Mouse (Mus musculus): Measurements from ENCODE around the gene Gsdma3. TPM values are rescaled to one million over a fixed set of nuclear protein-coding genes. Genes with fewer than 3 reads are reported as not detected.
"Not testable (repeated sequence)": the region's sequence is repeated elsewhere in the genome, so short reads cannot be mapped to it uniquely, and the experiment has no call there.

Gene Gsdma3
- polyA plus RNA-seq, 1 experiment from 2014 or later: not detected

GRCm38 (mm10) chr11:98673136-98673535 is 47.0 kb downstream of the Gsdma3 start:
- not testable (repeated sequence) for H3K9ac ChIP-seq (ENCODE audit: low read length); H3K4me3 ChIP-seq (ENCODE audit: low read length); H3K27ac ChIP-seq (ENCODE audit: low read length); H3K27me3 ChIP-seq (ENCODE audit: control insufficient read depth, insufficient read depth, low read depth, low read length); H3K4me2 ChIP-seq (ENCODE audit: low read depth, low read length); H3K36me3 ChIP-seq (ENCODE audit: control insufficient read depth, insufficient read depth, low read length); H3K4me1 ChIP-seq (replicated peaks; ENCODE audit: control insufficient read depth, insufficient read depth, low read length); H3K9me3 ChIP-seq (ENCODE audit: control insufficient read depth, low read length)
- 7% methylated on average over 6 of the region's 7 CpGs for WGBS
- peak; percentile 75 for ATAC-seq (ENCODE audit: low read depth)

GRCm38 (mm10) chr11:98675829-98676363 is 49.7 kb downstream of the Gsdma3 start:
- H3K27me3 ChIP-seq (ENCODE audit: control insufficient read depth, insufficient read depth, low read depth, low read length): peaks cover 5% of the 10 kb centered on the region
- 29% methylated on average over 7 of the region's 7 CpGs for WGBS
- no peaks in the 10 kb centered on the region for H3K4me1 ChIP-seq (replicated peaks; ENCODE audit: control insufficient read depth, insufficient read depth, low read length)
- no peak overlapping the region for H3K27ac ChIP-seq (ENCODE audit: low read length)
- H3K9me3 ChIP-seq (ENCODE audit: control insufficient read depth, low read length): no peaks in the 10 kb centered on the region
- H3K4me3 ChIP-seq (ENCODE audit: low read length): no peak overlapping the region
- H3K36me3 ChIP-seq (ENCODE audit: control insufficient read depth, insufficient read depth, low read length): no peaks in the 10 kb centered on the region
- H3K9ac ChIP-seq (ENCODE audit: low read length): no peak overlapping the region
- no peak overlapping the region for H3K4me2 ChIP-seq (ENCODE audit: low read depth, low read length)
- ATAC-seq (ENCODE audit: low read depth): no peak

- no peak for ATAC-seq (ENCODE audit: low read depth)
- Histone ChIP-seq H3K4me1 (replicated peaks; ENCODE audit: control insufficient read depth, insufficient read depth, low read length) (peaks cover 12% of the 10 kb centered on the region), H3K36me3 (ENCODE audit: control insufficient read depth, insufficient read depth, low read length) (no peaks in the 10 kb centered on the region), H3K4me2 (ENCODE audit: low read depth, low read length) (no peak overlapping the region), H3K27me3 (ENCODE audit: control insufficient read depth, insufficient read depth, low read depth, low read length) (no peaks in the 10 kb centered on the region), H3K4me3 (ENCODE audit: low read length) (no peak overlapping the region), H3K9me3 (ENCODE audit: control insufficient read depth, low read length) (no peaks in the 10 kb centered on the region), H3K9ac (ENCODE audit: low read length) (no peak overlapping the region), H3K27ac (ENCODE audit: low read length) (no peak overlapping the region)
- whole genome bisulfite sequencing: 90% methylated on average over 1 of the region's 1 CpGs
Measured at GRCm38 (mm10) chr11:98680023-98680422, 53.9 kb downstream of the Gsdma3 start.

GRCm38 (mm10) chr11:98680595-98680994 is 54.4 kb downstream of the Gsdma3 start:
- peaks cover 12% of the 10 kb centered on the region for H3K4me1 ChIP-seq (replicated peaks; ENCODE audit: control insufficient read depth, insufficient read depth, low read length)
- H3K36me3 ChIP-seq (ENCODE audit: control insufficient read depth, insufficient read depth, low read length); H3K9ac ChIP-seq (ENCODE audit: low read length); H3K27ac ChIP-seq (ENCODE audit: low read length); H3K27me3 ChIP-seq (ENCODE audit: control insufficient read depth, insufficient read depth, low read depth, low read length); H3K4me2 ChIP-seq (ENCODE audit: low read depth, low read length); H3K4me3 ChIP-seq (ENCODE audit: low read length); ATAC-seq (ENCODE audit: low read depth); H3K9me3 ChIP-seq (ENCODE audit: control insufficient read depth, low read length): not testable (repeated sequence)
- WGBS: 85% methylated on average over 4 of the region's 4 CpGs

GRCm38 (mm10) chr11:98681186-98681585 is 55.0 kb downstream of the Gsdma3 start:
- H3K9me3 ChIP-seq (ENCODE audit: control insufficient read depth, low read length): no peaks in the 10 kb centered on the region
- no peak overlapping the region for H3K4me3 ChIP-seq (ENCODE audit: low read length)
- peaks cover 12% of the 10 kb centered on the region for H3K4me1 ChIP-seq (replicated peaks; ENCODE audit: control insufficient read depth, insufficient read depth, low read length)
- no peak for ATAC-seq (ENCODE audit: low read depth)
- no peaks in the 10 kb centered on the region for H3K27me3 ChIP-seq (ENCODE audit: control insufficient read depth, insufficient read depth, low read depth, low read length)
- no peak overlapping the region for H3K27ac ChIP-seq (ENCODE audit: low read length)
- H3K4me2 ChIP-seq (ENCODE audit: low read depth, low read length): no peak overlapping the region
- 74% methylated on average over 4 of the region's 4 CpGs for WGBS
- no peak overlapping the region for H3K9ac ChIP-seq (ENCODE audit: low read length)
- H3K36me3 ChIP-seq (ENCODE audit: control insufficient read depth, insufficient read depth, low read length): peaks cover 7% of the 10 kb centered on the region

GRCm38 (mm10) chr11:98681786-98682745 is 55.9 kb downstream of the Gsdma3 start, which contains the start of gene Psmd3:
Psmd3 (plus strand) TSS chr11:98682554.
- Histone ChIP-seq H3K27ac (ENCODE audit: low read length) (peak within 1 kb of the TSS; percentile 70), H3K27me3 (ENCODE audit: control insufficient read depth, insufficient read depth, low read depth, low read length) (no peaks in the 10 kb centered on the region), H3K4me3 (ENCODE audit: low read length) (peak within 1 kb of the TSS; percentile 94), H3K4me2 (ENCODE audit: low read depth, low read length) (peak within 1 kb of the TSS; percentile 77), H3K9ac (ENCODE audit: low read length) (peak within 1 kb of the TSS; percentile 99), H3K4me1 (replicated peaks; ENCODE audit: control insufficient read depth, insufficient read depth, low read length) (peaks cover 12% of the 10 kb centered on the region), H3K9me3 (ENCODE audit: control insufficient read depth, low read length) (no peaks in the 10 kb centered on the region), H3K36me3 (ENCODE audit: control insufficient read depth, insufficient read depth, low read length) (peaks cover 14% of the 10 kb centered on the region)
- peak; percentile 96 for ATAC-seq (ENCODE audit: low read depth)
- WGBS: 3% methylated on average over 45 of the region's 45 CpGs

- Histone ChIP-seq H3K9ac (ENCODE audit: low read length) (peak overlapping the region; percentile 99), H3K27ac (ENCODE audit: low read length) (peak overlapping the region; percentile 64), H3K4me2 (ENCODE audit: low read depth, low read length) (peak overlapping the region; percentile 77), H3K4me1 (replicated peaks; ENCODE audit: control insufficient read depth, insufficient read depth, low read length) (peaks cover 12% of the 10 kb centered on the region), H3K27me3 (ENCODE audit: control insufficient read depth, insufficient read depth, low read depth, low read length) (no peaks in the 10 kb centered on the region), H3K4me3 (ENCODE audit: low read length) (peak overlapping the region; percentile 94), H3K36me3 (ENCODE audit: control insufficient read depth, insufficient read depth, low read length) (peaks cover 21% of the 10 kb centered on the region), H3K9me3 (ENCODE audit: control insufficient read depth, low read length) (no peaks in the 10 kb centered on the region)
- ATAC-seq (ENCODE audit: low read depth): peak; percentile 23
- WGBS: under 1% methylated on average over 23 of the region's 23 CpGs
Measured at GRCm38 (mm10) chr11:98682811-98683210, 56.7 kb downstream of the Gsdma3 start.

GRCm38 (mm10) chr11:98685642-98686041 is 59.5 kb downstream of the Gsdma3 start:
- ATAC-seq (ENCODE audit: low read depth): no peak
- peaks cover 42% of the 10 kb centered on the region for H3K36me3 ChIP-seq (ENCODE audit: control insufficient read depth, insufficient read depth, low read length)
- 89% methylated on average over 9 of the region's 9 CpGs for WGBS
- H3K9me3 ChIP-seq (ENCODE audit: control insufficient read depth, low read length): no peaks in the 10 kb centered on the region
- H3K9ac ChIP-seq (ENCODE audit: low read length): no peak overlapping the region
- no peak overlapping the region for H3K27ac ChIP-seq (ENCODE audit: low read length)
- H3K4me1 ChIP-seq (replicated peaks; ENCODE audit: control insufficient read depth, insufficient read depth, low read length): peaks cover 12% of the 10 kb centered on the region
- H3K4me2 ChIP-seq (ENCODE audit: low read depth, low read length): no peak overlapping the region
- H3K27me3 ChIP-seq (ENCODE audit: control insufficient read depth, insufficient read depth, low read depth, low read length): no peaks in the 10 kb centered on the region
- H3K4me3 ChIP-seq (ENCODE audit: low read length): no peak overlapping the region

- H3K4me1 ChIP-seq (replicated peaks; ENCODE audit: control insufficient read depth, insufficient read depth, low read length): peaks cover 8% of the 10 kb centered on the region
- H3K27ac ChIP-seq (ENCODE audit: low read length): no peak overlapping the region
- ATAC-seq (ENCODE audit: low read depth): no peak
- H3K36me3 ChIP-seq (ENCODE audit: control insufficient read depth, insufficient read depth, low read length): peaks cover 55% of the 10 kb centered on the region
- H3K9ac ChIP-seq (ENCODE audit: low read length): no peak overlapping the region
- H3K9me3 ChIP-seq (ENCODE audit: control insufficient read depth, low read length): no peaks in the 10 kb centered on the region
- WGBS: 84% methylated on average over 4 of the region's 4 CpGs
- H3K4me3 ChIP-seq (ENCODE audit: low read length): no peak overlapping the region
- no peaks in the 10 kb centered on the region for H3K27me3 ChIP-seq (ENCODE audit: control insufficient read depth, insufficient read depth, low read depth, low read length)
- H3K4me2 ChIP-seq (ENCODE audit: low read depth, low read length): no peak overlapping the region
Measured at GRCm38 (mm10) chr11:98686976-98687375, 60.8 kb downstream of the Gsdma3 start.
